Mouse (Mus musculus) MEL (cell line): ENCODE measurements around the gene Dph3. TPM values are rescaled to one million over a fixed set of nuclear protein-coding genes. Genes with fewer than 3 reads are reported as not detected.
A peak's percentile ranks its signal among the peaks of the same experiment; 100 is the strongest.
"Not testable (repeated sequence)": the region's sequence is repeated elsewhere in the genome, so short reads cannot be mapped to it uniquely, and the experiment has no call there.

Experiments used
- DNase-seq: peaks from one replicate; pipeline ENCODE4 v3.0.0; 2011; ENCODE audit warnings: low read depth, low spot score
- H3K27ac ChIP-seq: 2 replicates; pipeline ENCODE4 v1.5.1; 2012; ENCODE audit warnings: low read depth, mild to moderate bottlenecking, control low read depth, low read length, moderate library complexity; ENCODE audit not compliant: control insufficient read depth
- H3K27me3 ChIP-seq, 2 experiments: fragments of 150-350 bp in 1 of 2; sonication (generic) in 1 of 2; 2 replicates each; pipeline ENCODE4 v1.6.1; 2012; ENCODE audit warnings: low read length in 2 of 2, mild to moderate bottlenecking in 2 of 2, improper control_type of control experiment in 1 of 2, moderate library complexity in 1 of 2; ENCODE audit not compliant: insufficient read depth in 2 of 2, control insufficient read depth in 1 of 2
- H3K36me3 ChIP-seq, 2 experiments: 2 replicates each; pipeline ENCODE4 v1.6.1; 2012 to 2014; ENCODE audit warnings: low read length in 2 of 2, improper control_type of control experiment in 1 of 2, inconsistent platforms in 1 of 2, mild to moderate bottlenecking in 1 of 2; ENCODE audit not compliant: insufficient read depth in 2 of 2, control insufficient read depth in 1 of 2
- H3K4me1 ChIP-seq, 2 experiments: fragments of 150-350 bp in 1 of 2; sonication (generic) in 1 of 2; 2 replicates each; pipeline ENCODE4 v1.6.1; 2012; ENCODE audit warnings: low read length in 2 of 2, improper control_type of control experiment in 1 of 2, mild to moderate bottlenecking in 1 of 2; ENCODE audit not compliant: insufficient read depth in 2 of 2, control insufficient read depth in 1 of 2
- H3K4me3 ChIP-seq, 2 experiments: fragments of 150-350 bp in 1 of 2; sonication (generic) in 1 of 2; 2 replicates each; pipeline ENCODE4 v1.5.1; 2012; ENCODE audit warnings: low read depth in 2 of 2, low read length in 2 of 2, mild to moderate bottlenecking in 2 of 2, moderate library complexity in 2 of 2, control low read depth in 1 of 2, improper control_type of control experiment in 1 of 2; ENCODE audit not compliant: control insufficient read depth in 1 of 2, insufficient read depth in 1 of 2
- H3K79me2 ChIP-seq: 2 replicates; pipeline ENCODE4 v1.6.1; 2012; ENCODE audit warnings: mild to moderate bottlenecking, low read length, moderate library complexity; ENCODE audit not compliant: control insufficient read depth, poor library complexity, insufficient read depth
- H3K9ac ChIP-seq: 2 replicates; pipeline ENCODE4 v1.6.1; 2012; ENCODE audit warnings: low read depth, mild to moderate bottlenecking, control low read depth, low read length, moderate library complexity; ENCODE audit not compliant: control insufficient read depth, poor library complexity, severe bottlenecking
- H3K9me3 ChIP-seq: fragments of 150-350 bp; sonication (generic); replicated peaks from 2 replicates; pipeline ENCODE4 v1.6.1; 2012; ENCODE audit warnings: mild to moderate bottlenecking, low read length, improper control_type of control experiment, moderate library complexity; ENCODE audit not compliant: insufficient read depth
- BHLHE40 ChIP-seq: IDR thresholded peaks from 2 replicates; pipeline ENCODE4 v1.6.1; 2012; ENCODE audit warnings: low read depth, mild to moderate bottlenecking, inconsistent platforms, low read length, improper control_type of control experiment, borderline replicate concordance
- CHD1 ChIP-seq: IDR thresholded peaks from 2 replicates; pipeline ENCODE4 v1.6.1; 2012; ENCODE audit warnings: low read depth, mild to moderate bottlenecking, inconsistent platforms, low read length, improper control_type of control experiment
- CHD2 ChIP-seq: IDR thresholded peaks from 2 replicates; pipeline ENCODE4 v1.6.1; 2011; ENCODE audit warnings: low read length, improper control_type of control experiment
- CTCF ChIP-seq, 3 experiments: IDR thresholded peaks in 2 of 3; conservative IDR thresholded peaks in 1 of 3; 2 replicates each; pipeline ENCODE4 v1.5.1; 2011 to 2012; ENCODE audit warnings: low read length in 3 of 3, low read depth in 2 of 3, mild to moderate bottlenecking in 2 of 3, improper control_type of control experiment in 1 of 3, inconsistent platforms in 1 of 3, mixed read lengths in 1 of 3, moderate library complexity in 1 of 3; ENCODE audit not compliant: control insufficient read depth in 1 of 3, insufficient read depth in 1 of 3, poor library complexity in 1 of 3, severe bottlenecking in 1 of 3
- E2F4 ChIP-seq: IDR thresholded peaks from 2 replicates; pipeline ENCODE4 v1.6.1; 2011; ENCODE audit warnings: low read depth, low read length, improper control_type of control experiment, borderline replicate concordance
- EP300 ChIP-seq, 2 experiments: IDR thresholded peaks; 2 replicates each; pipeline ENCODE4 v1.6.1; 2011; ENCODE audit warnings: improper control_type of control experiment in 2 of 2, low read length in 2 of 2, low read depth in 1 of 2, mild to moderate bottlenecking in 1 of 2
- GATA1 ChIP-seq: IDR thresholded peaks from 2 replicates; pipeline ENCODE4 v1.6.1; 2011; ENCODE audit warnings: low read depth, low read length, improper control_type of control experiment
- KAT2A ChIP-seq: conservative IDR thresholded peaks from 2 replicates; pipeline ENCODE4 v1.6.1; 2012; ENCODE audit warnings: low read depth, low read length, improper control_type of control experiment, inconsistent platforms
- MAFK ChIP-seq: IDR thresholded peaks from 2 replicates; pipeline ENCODE4 v1.6.1; 2011; ENCODE audit warnings: low read depth, mild to moderate bottlenecking, low read length, improper control_type of control experiment, borderline replicate concordance
- MEF2A ChIP-seq: IDR thresholded peaks from 2 replicates; pipeline ENCODE4 v1.6.1; 2014; ENCODE audit warnings: low read depth, mild to moderate bottlenecking, inconsistent platforms, low read length, improper control_type of control experiment; ENCODE audit not compliant: poor library complexity, insufficient replicate concordance, severe bottlenecking; ENCODE audit errors: extremely low read depth
- NRF1 ChIP-seq: IDR thresholded peaks from 2 replicates; pipeline ENCODE4 v1.6.1; 2014; ENCODE audit warnings: low read depth, mild to moderate bottlenecking, inconsistent platforms, low read length, improper control_type of control experiment, moderate library complexity; ENCODE audit not compliant: poor library complexity, insufficient read depth, severe bottlenecking
- POLR2AphosphoS2 ChIP-seq: IDR thresholded peaks from 2 replicates; pipeline ENCODE4 v1.6.1; 2011; ENCODE audit warnings: low read length, improper control_type of control experiment
- RCOR1 ChIP-seq: IDR thresholded peaks from 2 replicates; pipeline ENCODE4 v1.6.1; 2012; ENCODE audit warnings: low read depth, mild to moderate bottlenecking, inconsistent platforms, low read length, improper control_type of control experiment
- SIN3A ChIP-seq: IDR thresholded peaks from 2 replicates; pipeline ENCODE4 v1.6.1; 2012; ENCODE audit warnings: low read length, improper control_type of control experiment, inconsistent platforms
- TBP ChIP-seq: IDR thresholded peaks from 2 replicates; pipeline ENCODE4 v1.8.0; 2011; ENCODE audit warnings: low read depth, low read length, improper control_type of control experiment
- UBTF ChIP-seq: IDR thresholded peaks from 2 replicates; pipeline ENCODE4 v1.6.1; 2012; ENCODE audit warnings: low read depth, mild to moderate bottlenecking, inconsistent platforms, low read length, improper control_type of control experiment, moderate library complexity, borderline replicate concordance; ENCODE audit not compliant: insufficient read depth
- USF1 ChIP-seq: IDR thresholded peaks from 2 replicates; pipeline ENCODE4 v1.6.1; 2014; ENCODE audit warnings: low read depth, mild to moderate bottlenecking, inconsistent platforms, low read length, improper control_type of control experiment, moderate library complexity
- USF2 ChIP-seq, 2 experiments: IDR thresholded peaks; 2 replicates each; pipeline ENCODE4 v1.6.1; 2011 to 2012; ENCODE audit warnings: improper control_type of control experiment in 2 of 2, low read length in 2 of 2, borderline replicate concordance in 1 of 2, inconsistent platforms in 1 of 2, low read depth in 1 of 2, mild to moderate bottlenecking in 1 of 2; ENCODE audit not compliant: insufficient read depth in 1 of 2
- ZC3H11A ChIP-seq: IDR thresholded peaks from 2 replicates; pipeline ENCODE4 v1.6.1; 2012; ENCODE audit warnings: low read depth, mild to moderate bottlenecking, inconsistent platforms, low read length, improper control_type of control experiment
- ZKSCAN1 ChIP-seq: IDR thresholded peaks from 2 replicates; pipeline ENCODE4 v1.6.1; 2012; ENCODE audit warnings: low read depth, mild to moderate bottlenecking, inconsistent platforms, low read length, improper control_type of control experiment, moderate library complexity
- ZMIZ1 ChIP-seq: IDR thresholded peaks from 2 replicates; pipeline ENCODE4 v1.6.1; 2012; ENCODE audit warnings: low read depth, mild to moderate bottlenecking, inconsistent platforms, low read length, improper control_type of control experiment, moderate library complexity
- ZNF384 ChIP-seq: IDR thresholded peaks from 2 replicates; pipeline ENCODE4 v1.6.1; 2012; ENCODE audit warnings: low read depth, mild to moderate bottlenecking, inconsistent platforms, low read length, improper control_type of control experiment
- polyA plus RNA-seq, 2 experiments: library from polyadenylated mRNA; stranded (reverse) in 1 of 2; unstranded in 1 of 2; fragments of >175 nt in 1 of 2; fragments of >200 nt in 1 of 2; gene quantifications; 2 replicates each; pipeline versions ENCODE4 v1.2.1 to v1.2.4; 2012; ENCODE audit warnings: low replicate concordance in 2 of 2, low read depth in 1 of 2; ENCODE audit not compliant: insufficient read length in 2 of 2, insufficient read depth in 1 of 2, missing spikeins in 1 of 2
- total RNA-seq: library from RNA; depleted of rRNA; stranded (reverse); fragments of 300-350 nt; gene quantifications from 2 replicates; pipeline ENCODE4 v1.2.3, GENCODE M21; 2012

Dph3 gene
- total and polyA plus RNA-seq, 3 experiments = 103 to 116 (median 108) TPM

DNA sequence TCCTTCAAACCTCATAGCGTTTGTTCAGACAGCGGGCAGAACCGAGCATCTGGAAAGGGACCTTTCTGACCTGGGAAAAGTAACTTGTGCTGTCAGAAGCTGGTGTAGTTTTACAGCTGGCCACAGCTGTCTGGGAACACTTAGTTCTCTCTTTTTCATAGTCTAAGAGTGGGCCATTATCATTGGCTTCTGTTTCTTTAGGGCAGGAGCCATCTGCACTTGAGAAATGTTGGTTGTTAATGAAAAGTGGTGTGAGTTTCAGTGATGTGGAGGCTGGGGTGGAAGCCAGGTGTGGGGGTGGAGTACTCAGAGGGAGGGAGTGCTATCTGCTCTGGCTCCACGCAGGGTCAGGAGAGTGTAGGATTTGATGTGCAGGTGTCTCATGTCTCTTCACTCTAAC, 5.6 kb upstream of the Dph3 start:
- Histone ChIP-seq H3K79me2 (peaks cover 25% of the 10 kb centered on the region), H3K9ac (no peak overlapping the region), H3K36me3 (peaks cover 10 to 14% of the 10 kb centered on the region in 2 experiments), H3K9me3 (no peaks in the 10 kb centered on the region), H3K4me3 (no peak overlapping the region), H3K4me1 (peaks cover 0 to 9% of the 10 kb centered on the region in 2 experiments; a peak in 2 of 4 replicates), H3K27ac (no peak overlapping the region), H3K27me3 (no peaks in the 10 kb centered on the region)
- no peak for DNase-seq
- TF ChIP-seq USF1 (no peak), ZC3H11A (no peak), SIN3A (no peak), BHLHE40 (no peak), ZKSCAN1 (no peak), E2F4 (no peak), ZNF384 (no peak), USF2 (IDR thresholded peaks at IDR 0.05; ENCODE audit: borderline replicate concordance in 1 of 2, insufficient read depth in 1 of 2, low read depth in 1 of 2, low read length in 2 of 2) (no peak), CHD2 (no peak), ZMIZ1 (no peak)

- H3K4me3 ChIP-seq = peak overlapping the region; percentile 80 to 82; a peak in 2 of 4 replicates
These were observed 2.2 kb upstream of the Dph3 start for GRCm38 (mm10) chr14:32087584-32088248.

GRCm38 (mm10) chr14:32086226-32086625, 697 bp upstream of the Dph3 start:
- H3K27me3 ChIP-seq = no peaks in the 10 kb centered on the region
- H3K9me3 ChIP-seq = no peaks in the 10 kb centered on the region
- peaks cover 0 to 20% of the 10 kb centered on the region in 2 experiments; a peak in 2 of 4 replicates for H3K36me3 ChIP-seq
- peak overlapping the region; percentile 96 for H3K27ac ChIP-seq
- peak; percentile 83 for DNase-seq
- H3K4me3 ChIP-seq = peak overlapping the region; percentile 80 to 82
- peak overlapping the region; percentile 89 for H3K9ac ChIP-seq
- H3K4me1 ChIP-seq = peaks cover 0 to 9% of the 10 kb centered on the region in 2 experiments; a peak in 2 of 4 replicates
- peaks cover 39% of the 10 kb centered on the region for H3K79me2 ChIP-seq
- TF ChIP-seq ZNF384 (no peak), USF2 (IDR thresholded peaks at IDR 0.05; ENCODE audit: borderline replicate concordance in 1 of 2, insufficient read depth in 1 of 2, low read depth in 1 of 2, low read length in 2 of 2) (no peak), EP300 (IDR thresholded peaks at IDR 0.05; ENCODE audit: low read depth in 1 of 2, low read length in 2 of 2) (no peak), GATA1 (no peak), TBP (peak; percentile 68; the same call in 1 of the 2 replicates), E2F4 (0 out of 2 replicates have a peak, but pooled peaks have one; percentile 40), SIN3A (no peak; the same call in 1 of the 2 replicates), CHD1 (peak; percentile 98), MAFK (no peak), NRF1 (no peak), UBTF (no peak), POLR2AphosphoS2 (no peak), USF1 (no peak), CHD2 (no peak), RCOR1 (no peak), KAT2A (no peak), MEF2A (no peak)

More at GRCm38 (mm10) chr14:32087584-32088248, 2.2 kb upstream of the Dph3 start:
- H3K79me2 ChIP-seq = peaks cover 39% of the 10 kb centered on the region
- H3K9ac ChIP-seq = peak overlapping the region; percentile 89; the same call in 1 of the 2 replicates
- not testable (repeated sequence) for H3K27me3 ChIP-seq, H3K9me3 ChIP-seq, H3K27ac ChIP-seq, H3K4me1 ChIP-seq
- TF ChIP-seq ZNF384 = peak; percentile 84
- TF ChIP-seq TBP = peak; percentile 41
- TF ChIP-seq CTCF (IDR thresholded peaks at IDR 0.05 in 2 of 3, conservative IDR thresholded peaks at IDR 0.05 in 1 of 3; ENCODE audit: control insufficient read depth in 1 of 3, insufficient read depth in 1 of 3, low read depth in 2 of 3, low read length in 3 of 3, poor library complexity in 1 of 3, severe bottlenecking in 1 of 3) = peak in 1 of 3 experiments; percentile 9; a peak in 1 of 6 replicates
- DNase-seq = peak; percentile 19
- peaks cover 3 to 20% of the 10 kb centered on the region in 2 experiments for H3K36me3 ChIP-seq
